Mouse (Mus musculus) heart, postnatal 36 days (tissue): ENCODE measurements around the gene Syne3. TPM values are rescaled to one million over a fixed set of nuclear protein-coding genes. Genes with fewer than 3 reads are reported as not detected.

Experiments
- DNase-seq, 2 experiments: peaks; one replicate each; pipeline ENCODE4 v3.0.0; 2021 to 2022
- intact Hi-C: fragments of 180-260 bp; cut with DNase I; formaldehyde crosslinking; loops from one replicate; pipeline ENCODE4 v1.15.1; 2025
- total RNA-seq, 2 experiments: library from RNA; stranded (reverse); gene quantifications; 2 replicates each; pipeline ENCODE4 v1.2.3; 2021

The Syne3 gene
- total RNA-seq, 2 experiments from 2014 or later, result 7.2 to 7.8 TPM

- intact Hi-C loops, result loop anchor here (10.0 kb wide), 1 partner anchor 583 kb away; no protein-coding TSS in a partner anchor
- peak; percentile 70 to 79 for DNase-seq
Observed at GRCm38 (mm10) chr12:105027323-105027991, 17.8 kb upstream of the Syne3 start.

- intact Hi-C loops, result loop anchor here (1.0 to 10.0 kb wide), 2 partner anchors 74 to 581 kb away; no protein-coding TSS in a partner anchor
- DNase-seq, result no peak
Observed at GRCm38 (mm10) chr12:105025947-105026586, 16.5 kb upstream of the Syne3 start.

- intact Hi-C loops, result loop anchor here (1.0 to 10.0 kb wide), 2 partner anchors 73 to 581 kb away; no protein-coding TSS in a partner anchor
- peak; percentile 77 to 81 for DNase-seq
Observed at GRCm38 (mm10) chr12:105025271-105025946, 15.8 kb upstream of the Syne3 start.

GRCm38 (mm10) chr12:105022776-105023175 is 13.2 kb upstream of the Syne3 start:
- intact Hi-C loops, result loop anchor here (10.0 kb wide), 1 partner anchor 578 kb away; no protein-coding TSS in a partner anchor
- DNase-seq, result no peak

- intact Hi-C loops, result loop anchor here (10.0 kb wide), 1 partner anchor 577 kb away; no protein-coding TSS in a partner anchor
- no peak for DNase-seq
Observed at GRCm38 (mm10) chr12:105022141-105022540, 12.5 kb upstream of the Syne3 start.

GRCm38 (mm10) chr12:105021441-105022069 is 11.9 kb upstream of the Syne3 start:
- intact Hi-C loops, result loop anchor here (10.0 kb wide), 1 partner anchor 577 kb away; no protein-coding TSS in a partner anchor
- no peak for DNase-seq

- intact Hi-C loops, result loop anchor here (10.0 kb wide), 1 partner anchor 575 kb away; no protein-coding TSS in a partner anchor
Observed at GRCm38 (mm10) chr12:105019359-105020219, 10.0 kb upstream of the Syne3 start.

GRCm38 (mm10) chr12:105016639-105017038 is 7.0 kb upstream of the Syne3 start:
- intact Hi-C loops, result no loop called here
- no peak for DNase-seq

More at GRCm38 (mm10) chr12:105019359-105020219, 10.0 kb upstream of the Syne3 start:
- peak; percentile 72 to 77 for DNase-seq

GRCm38 (mm10) chr12:105016199-105016598 is 6.6 kb upstream of the Syne3 start:
- intact Hi-C loops, result no loop called here
- no peak for DNase-seq

GRCm38 (mm10) chr12:105013065-105013464 is 3.5 kb upstream of the Syne3 start:
- peak; percentile 72 for DNase-seq
- intact Hi-C loops, result no loop called here

- no peak for DNase-seq
- intact Hi-C loops, result no loop called here
Observed at GRCm38 (mm10) chr12:105012314-105012713, 2.7 kb upstream of the Syne3 start.

GRCm38 (mm10) chr12:105011589-105011988 is 2.0 kb upstream of the Syne3 start:
- intact Hi-C loops, result no loop called here
- no peak for DNase-seq

- no peak for DNase-seq
- intact Hi-C loops, result no loop called here
Observed at GRCm38 (mm10) chr12:105010213-105010790, 693 bp upstream of the Syne3 start.

GRCm38 (mm10) chr12:105008752-105009178 is 844 bp downstream of the Syne3 start:
- DNase-seq, result peak; percentile 31 to 49
- intact Hi-C loops, result no loop called here

GRCm38 (mm10) chr12:105008150-105008549 is 1.5 kb downstream of the Syne3 start:
- intact Hi-C loops, result no loop called here
- no peak for DNase-seq

GRCm38 (mm10) chr12:105005715-105005972 is 4.0 kb downstream of the Syne3 start:
- intact Hi-C loops, result no loop called here
- DNase-seq, result no peak

GRCm38 (mm10) chr12:105004956-105005714 is 4.5 kb downstream of the Syne3 start:
- intact Hi-C loops, result no loop called here
- DNase-seq, result no peak

GRCm38 (mm10) chr12:105003715-105004114 is 5.9 kb downstream of the Syne3 start:
- DNase-seq, result no peak
- intact Hi-C loops, result no loop called here

GRCm38 (mm10) chr12:105003158-105003557 is 6.5 kb downstream of the Syne3 start:
- intact Hi-C loops, result no loop called here
- DNase-seq, result no peak
